Mouse (Mus musculus) CH12.LX (cell line): ENCODE data around the gene Hpca. TPM values are rescaled to one million over a fixed set of nuclear protein-coding genes. Genes with fewer than 3 reads are reported as not detected.

Source experiments
- DNase-seq: peaks from one replicate; pipeline ENCODE4 v3.0.0-alpha.2; 2013; ENCODE audit errors: extremely low read depth
- H3K27ac ChIP-seq: 2 replicates; pipeline ENCODE4 v1.5.1; 2012; ENCODE audit warnings: low read depth, mild to moderate bottlenecking, control low read depth, moderate library complexity; ENCODE audit not compliant: insufficient read depth
- H3K27me3 ChIP-seq: replicated peaks from 2 replicates; pipeline ENCODE3; 2012; ENCODE audit warnings: inconsistent platforms
- H3K36me3 ChIP-seq, 2 experiments: replicated peaks in 1 of 2; 2 replicates each; pipeline versions ENCODE3 to v1.6.1; 2012; ENCODE audit warnings: inconsistent platforms in 1 of 2, low read length in 1 of 2, mild to moderate bottlenecking in 1 of 2, mixed read lengths in 1 of 2, moderate library complexity in 1 of 2; ENCODE audit not compliant: control insufficient read depth in 1 of 2, insufficient read depth in 1 of 2
- H3K4me1 ChIP-seq, 2 experiments: 2 replicates each; pipeline ENCODE4 v1.6.1; 2012; ENCODE audit warnings: inconsistent platforms in 1 of 2, moderate library complexity in 1 of 2; ENCODE audit not compliant: insufficient read depth in 2 of 2, control insufficient read depth in 1 of 2
- H3K4me2 ChIP-seq: 2 replicates; pipeline ENCODE4 v1.6.1; 2012; ENCODE audit warnings: low read depth, mild to moderate bottlenecking, control low read depth; ENCODE audit not compliant: poor library complexity, insufficient read depth, severe bottlenecking
- H3K4me3 ChIP-seq, 3 experiments: fragments of 150-350 bp in 1 of 3; sonication (generic) in 1 of 3; replicated peaks in 1 of 3; 2 replicates each; pipeline versions ENCODE3 to v1.5.1; 2011 to 2012; ENCODE audit warnings: low read depth in 2 of 3, low read length in 2 of 3, mild to moderate bottlenecking in 2 of 3, moderate library complexity in 2 of 3, control low read depth in 1 of 3, improper control_type of control experiment in 1 of 3, inconsistent platforms in 1 of 3, mixed read lengths in 1 of 3; ENCODE audit not compliant: poor library complexity in 1 of 3
- H3K79me2 ChIP-seq: replicated peaks from 2 replicates; pipeline ENCODE4 v1.6.1; 2012; ENCODE audit warnings: mild to moderate bottlenecking, moderate library complexity; ENCODE audit not compliant: control insufficient read depth, poor library complexity, insufficient read depth, severe bottlenecking; ENCODE audit errors: extremely low read depth
- H3K9ac ChIP-seq: 2 replicates; pipeline ENCODE4 v1.6.1; 2012; ENCODE audit warnings: low read depth, mild to moderate bottlenecking, control low read depth, moderate library complexity; ENCODE audit not compliant: insufficient read depth
- H3K9me3 ChIP-seq: replicated peaks from 2 replicates; pipeline ENCODE3; 2012; ENCODE audit warnings: low read length, inconsistent platforms, mixed read lengths
- CTCF ChIP-seq, 2 experiments: IDR thresholded peaks in 1 of 2; conservative IDR thresholded peaks in 1 of 2; 2 replicates each; pipeline ENCODE4 v1.5.1; 2011 to 2012; ENCODE audit warnings: low read depth in 2 of 2, low read length in 2 of 2, improper control_type of control experiment in 1 of 2, inconsistent platforms in 1 of 2, mild to moderate bottlenecking in 1 of 2, moderate library complexity in 1 of 2
- E2F4 ChIP-seq: IDR thresholded peaks from 2 replicates; pipeline ENCODE4 v1.6.1; 2011; ENCODE audit warnings: low read depth, low read length, improper control_type of control experiment; ENCODE audit not compliant: insufficient replicate concordance
- ETS1 ChIP-seq: conservative IDR thresholded peaks from 2 replicates; pipeline ENCODE4 v1.6.1; 2012; ENCODE audit warnings: low read depth, mild to moderate bottlenecking, inconsistent platforms, low read length, improper control_type of control experiment, moderate library complexity
- HCFC1 ChIP-seq: IDR thresholded peaks from 2 replicates; pipeline ENCODE4 v1.6.1; 2012; ENCODE audit warnings: low read depth, mild to moderate bottlenecking, inconsistent platforms, low read length, improper control_type of control experiment
- JUN ChIP-seq: IDR thresholded peaks from 2 replicates; pipeline ENCODE4 v1.6.1; 2011; ENCODE audit warnings: low read depth, mild to moderate bottlenecking, low read length, improper control_type of control experiment, moderate library complexity; ENCODE audit not compliant: insufficient read depth
- JUND ChIP-seq: conservative IDR thresholded peaks from 2 replicates; pipeline ENCODE4 v1.6.1; 2011; ENCODE audit warnings: low read depth, low read length, improper control_type of control experiment
- KAT2A ChIP-seq: IDR thresholded peaks from 2 replicates; pipeline ENCODE4 v1.6.1; 2012; ENCODE audit warnings: low read length, improper control_type of control experiment, inconsistent platforms; ENCODE audit not compliant: insufficient replicate concordance
- MAFK ChIP-seq: IDR thresholded peaks from 2 replicates; pipeline ENCODE4 v1.6.1; 2011; ENCODE audit warnings: low read length, improper control_type of control experiment; ENCODE audit not compliant: insufficient replicate concordance
- MAX ChIP-seq: IDR thresholded peaks from 2 replicates; pipeline ENCODE4 v1.6.1; 2011; ENCODE audit warnings: low read length, improper control_type of control experiment
- MAZ ChIP-seq: IDR thresholded peaks from 2 replicates; pipeline ENCODE4 v1.6.1; 2012; ENCODE audit warnings: low read depth, mild to moderate bottlenecking, inconsistent platforms, low read length, improper control_type of control experiment, moderate library complexity
- NELFE ChIP-seq: IDR thresholded peaks from 2 replicates; pipeline ENCODE4 v1.6.1; 2011; ENCODE audit warnings: low read depth, low read length, improper control_type of control experiment
- NRF1 ChIP-seq: IDR thresholded peaks from 2 replicates; pipeline ENCODE4 v1.6.1; 2014; ENCODE audit warnings: low read depth, mild to moderate bottlenecking, inconsistent platforms, low read length, improper control_type of control experiment, moderate library complexity
- POLR2AphosphoS2 ChIP-seq: IDR thresholded peaks from 2 replicates; pipeline ENCODE4 v1.6.1; 2011; ENCODE audit warnings: low read depth, low read length, improper control_type of control experiment
- RAD21 ChIP-seq: IDR thresholded peaks from 2 replicates; pipeline ENCODE4 v1.6.1; 2011; ENCODE audit warnings: low read depth, mild to moderate bottlenecking, low read length, improper control_type of control experiment, moderate library complexity
- RCOR1 ChIP-seq: conservative IDR thresholded peaks from 2 replicates; pipeline ENCODE4 v1.6.1; 2012; ENCODE audit warnings: low read depth, mild to moderate bottlenecking, inconsistent platforms, low read length, improper control_type of control experiment
- TBP ChIP-seq: conservative IDR thresholded peaks from 2 replicates; pipeline ENCODE4 v1.6.1; 2011; ENCODE audit warnings: low read depth, low read length, improper control_type of control experiment
- USF1 ChIP-seq: IDR thresholded peaks from 2 replicates; pipeline ENCODE4 v1.6.1; 2014; ENCODE audit warnings: low read depth, mild to moderate bottlenecking, inconsistent platforms, low read length, improper control_type of control experiment
- ZKSCAN1 ChIP-seq: IDR thresholded peaks from 2 replicates; pipeline ENCODE4 v1.6.1; 2012; ENCODE audit warnings: low read depth, inconsistent platforms, low read length, improper control_type of control experiment, borderline replicate concordance
- ZNF384 ChIP-seq: IDR thresholded peaks from 2 replicates; pipeline ENCODE4 v1.6.1; 2012; ENCODE audit warnings: low read depth, low read length, improper control_type of control experiment, inconsistent platforms
- dilution Hi-C: fragments of 300-500 bp; cut with MboI; formaldehyde crosslinking; loops from 2 replicates; pipeline ENCODE4 v1.14.3; 2020; ENCODE audit warnings: low sequenced_read_pairs; ENCODE audit not compliant: extremely low pct_unique_long_range_greater_than_20kb, extremely low pct_ligation_motif_present
- in situ Hi-C: fragments of 300-500 bp; cut with MboI; formaldehyde crosslinking; loops from 3 replicates; pipeline ENCODE4 v1.14.3; 2019; ENCODE audit warnings: low sequenced_read_pairs, low pct_ligation_motif_present, low pct_unique_long_range_greater_than_20kb, mixed read lengths
- polyA plus RNA-seq: library from polyadenylated mRNA; unstranded; fragments of >175 nt; gene quantifications from 2 replicates; pipeline ENCODE4 v1.2.1, GENCODE M21; 2012; ENCODE audit warnings: low read depth; ENCODE audit not compliant: insufficient read length
- total RNA-seq, 2 experiments: library from RNA; depleted of rRNA; stranded (reverse); fragments of 300-350 nt in 1 of 2; fragments of >200 nt in 1 of 2; gene quantifications; 2 replicates each; pipeline ENCODE4 v1.2.3; 2012 to 2014

Hpca gene
- total and polyA plus RNA-seq, 3 experiments = 1.3 to 28.5 (median 2.9) TPM

DNA sequence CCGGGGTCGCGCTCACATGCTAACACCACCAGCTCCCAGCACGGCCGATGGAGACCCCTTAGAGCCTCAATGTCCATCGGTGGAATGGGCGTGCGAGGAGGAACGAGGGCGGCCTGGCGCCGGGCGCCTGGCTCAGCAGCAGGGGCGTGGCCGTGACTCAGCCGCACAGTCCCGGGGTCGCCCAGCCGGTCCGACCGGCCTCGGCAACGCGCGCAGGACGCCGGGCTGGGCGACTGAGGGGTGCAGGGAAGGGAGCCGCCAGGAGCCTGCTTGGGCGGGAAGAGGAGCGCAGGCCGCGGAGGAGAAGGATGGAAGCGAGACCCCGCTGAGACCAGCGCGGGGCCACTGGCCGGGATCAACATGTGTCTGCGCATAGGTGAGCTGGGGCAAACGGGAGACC is 16.5 kb downstream of the Hpca start, which contains the start of gene Tmem54:
Tmem54 (plus strand) TSS at position 193 of the 400 bp plus-strand sequence.
- in situ Hi-C loops = no loop called here
- H3K27ac ChIP-seq = no peak within 1 kb of the TSS
- H3K4me2 ChIP-seq = no peak within 1 kb of the TSS; the same call in 1 of the 2 replicates
- H3K36me3 ChIP-seq = no peaks in the 10 kb centered on the region
- dilution Hi-C loops = no loop called here
- peaks cover 50% of the 10 kb centered on the region for H3K27me3 ChIP-seq
- no peak within 1 kb of the TSS for H3K9ac ChIP-seq
- H3K4me1 ChIP-seq = peaks cover 0 to 8% of the 10 kb centered on the region in 2 experiments; a peak in 2 of 4 replicates
- H3K9me3 ChIP-seq = no peaks in the 10 kb centered on the region
- no peak for TF ChIP-seq TBP
- TF ChIP-seq MAX = no peak
- TF ChIP-seq ZKSCAN1 = no peak
- no peak for TF ChIP-seq ETS1
- no peak for TF ChIP-seq KAT2A
- TF ChIP-seq, all 38 proteins: peak for 0
- DNase-seq = no peak
- Histone ChIP-seq H3K4me3 (no peak within 1 kb of the TSS), H3K79me2 (no peaks in the 10 kb centered on the region)

DNA sequence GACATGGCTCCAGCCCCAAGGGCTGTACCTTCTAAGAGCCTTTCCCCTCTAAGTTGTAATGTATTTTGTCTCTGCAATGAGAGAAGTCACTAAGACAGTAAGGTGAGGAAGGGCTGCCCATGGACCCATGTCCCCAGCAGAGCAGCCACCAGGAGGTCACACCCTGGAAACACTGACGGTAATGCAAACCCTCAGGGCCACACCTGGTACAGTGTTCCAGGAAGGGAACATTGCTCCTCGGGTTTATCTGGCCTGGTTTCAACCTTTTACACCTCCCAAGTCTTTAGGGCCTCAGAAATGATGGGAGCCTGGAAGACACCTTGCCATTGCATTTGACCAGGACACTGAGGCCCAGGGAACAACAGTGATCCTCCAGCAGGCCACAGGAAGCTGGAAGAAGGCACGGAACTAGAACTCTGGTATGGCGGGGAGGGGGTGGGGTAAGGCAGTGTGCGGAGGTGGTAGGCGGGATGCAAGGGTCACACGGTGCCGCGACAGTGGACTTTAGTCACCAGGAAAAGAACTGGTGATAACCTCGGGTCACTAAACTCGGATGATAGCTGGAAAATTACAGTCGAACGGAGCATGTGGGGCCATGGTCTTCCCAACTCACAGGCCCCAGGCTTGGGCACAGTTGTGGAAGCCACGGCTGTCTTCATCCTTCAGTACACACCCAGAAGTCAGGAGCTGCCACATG is 19.6 kb downstream of the Hpca start:
- in situ Hi-C loops = no loop called here

DNA sequence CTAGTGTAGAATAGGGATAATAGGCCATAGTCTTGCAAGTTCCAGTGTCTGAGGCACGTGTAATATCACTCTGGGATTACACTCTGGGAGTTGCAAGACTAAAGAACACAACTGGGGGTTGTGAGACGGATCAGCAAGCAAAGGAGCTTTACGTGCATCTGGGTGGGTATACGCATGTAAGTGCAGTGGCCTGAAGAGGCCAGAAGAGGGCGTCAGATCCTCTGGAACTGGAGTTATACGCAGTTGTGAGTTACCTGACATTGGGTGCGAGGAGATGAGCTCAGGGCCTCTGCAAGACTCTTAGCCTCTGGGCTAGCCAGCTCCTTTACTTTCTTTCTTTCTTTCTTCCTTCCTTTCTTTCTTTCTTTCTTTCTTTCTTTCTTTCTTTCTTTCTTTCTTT is 24.8 kb downstream of the Hpca start:
- Histone ChIP-seq H3K9me3 (peaks cover 6% of the 10 kb centered on the region), H3K4me1 (no peaks in the 10 kb centered on the region), H3K27ac (no peak overlapping the region), H3K27me3 (peaks cover 15% of the 10 kb centered on the region), H3K4me2 (no peak overlapping the region), H3K9ac (no peak overlapping the region), H3K36me3 (no peaks in the 10 kb centered on the region), H3K79me2 (no peaks in the 10 kb centered on the region), H3K4me3 (no peak overlapping the region)
- dilution Hi-C loops = no loop called here
- in situ Hi-C loops = no loop called here
- TF ChIP-seq CTCF (conservative IDR thresholded peaks at IDR 0.05 in 1 of 2, IDR thresholded peaks at IDR 0.05 in 1 of 2; ENCODE audit: low read depth in 2 of 2, low read length in 2 of 2) (peak in 1 of 2 experiments; percentile 6; a peak in 1 of 4 replicates), HCFC1 (no peak)
- DNase-seq = no peak

More for the DNA sequence above, 19.6 kb downstream of the Hpca start:
- no peak overlapping the region for H3K9ac ChIP-seq
- TF ChIP-seq MAX (no peak), NRF1 (no peak), ZKSCAN1 (no peak), JUND (no peak), JUN (no peak), USF1 (no peak), MAZ (no peak), E2F4 (no peak), RAD21 (no peak), NELFE (no peak), RCOR1 (no peak), ZNF384 (no peak), MAFK (no peak), POLR2AphosphoS2 (no peak)
- TF ChIP-seq, all 38 proteins: peak for 0
- Histone ChIP-seq H3K4me1 (peaks cover 0 to 8% of the 10 kb centered on the region in 2 experiments; a peak in 2 of 4 replicates), H3K36me3 (no peaks in the 10 kb centered on the region), H3K79me2 (no peaks in the 10 kb centered on the region), H3K9me3 (peaks cover 4% of the 10 kb centered on the region), H3K4me3 (no peak overlapping the region), H3K4me2 (no peak overlapping the region), H3K27ac (no peak overlapping the region), H3K27me3 (peaks cover 30% of the 10 kb centered on the region)
- DNase-seq = no peak
- dilution Hi-C loops = no loop called here
